ENCODE assay signal across 8 mouse cellular contexts in the genomic region with DNA sequence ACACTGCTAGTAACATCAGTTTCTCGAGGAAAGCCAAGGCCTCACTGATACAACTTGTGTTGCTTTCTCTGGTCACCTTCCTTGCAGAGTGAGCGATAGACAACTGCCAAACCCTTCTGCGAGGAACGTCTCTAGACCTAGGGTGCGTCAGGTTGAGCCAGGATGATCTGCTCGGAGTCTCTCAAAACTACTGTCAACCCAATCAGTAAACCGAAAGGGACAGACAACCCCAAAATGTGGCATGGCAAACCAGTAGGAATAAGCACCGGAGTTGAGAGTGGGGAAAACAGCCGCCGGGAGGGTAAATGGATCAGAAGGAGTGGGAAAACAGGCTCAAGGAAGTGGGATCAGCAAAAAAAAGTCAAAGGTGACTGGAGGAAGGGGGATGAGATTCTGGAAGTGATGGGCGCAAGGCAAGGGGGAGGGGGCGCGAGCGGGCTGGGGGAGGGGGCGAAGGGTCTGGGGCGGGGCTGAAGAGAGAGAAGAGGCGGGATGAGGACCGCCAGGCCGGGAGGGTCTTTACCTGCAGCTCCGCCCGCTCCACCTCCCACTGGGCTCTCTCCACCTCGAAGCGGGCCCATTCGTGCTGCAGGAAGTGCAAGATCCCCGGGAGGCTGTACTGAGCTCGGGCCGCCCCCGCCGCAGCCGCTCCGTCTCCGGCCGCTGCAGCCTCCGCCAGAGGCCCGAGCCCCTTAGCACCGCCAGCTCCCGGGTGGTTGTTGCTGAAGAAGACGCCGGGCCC. TPM values are rescaled to one million over a fixed set of nuclear protein-coding genes. Genes with fewer than 3 reads are reported as not detected.
DNase-seq lines count a peak whose midpoint lies in the region; ATAC-seq and TF ChIP-seq lines count a peak whose summit lies in the region.

No protein-coding gene starts in this region.

- H3K9ac ChIP-seq in limb, embryonic 14.5 days (ENCODE audit: low read depth, low read length, severe bottlenecking): peak overlapping the region; percentile 92
- H3K9ac ChIP-seq in midbrain, postnatal 0 days (replicated peaks; ENCODE audit: low read length, poor library complexity, severe bottlenecking): peak overlapping the region; percentile 95

- no peaks in the 10 kb centered on the region for H3K27me3 ChIP-seq in thymus, adult 2 months (ENCODE audit: control insufficient read depth, insufficient read depth, low read length)
- H3K27me3 ChIP-seq in limb, embryonic 14.5 days (ENCODE audit: control insufficient read depth, insufficient read depth, low read length): no peaks in the 10 kb centered on the region
- no peaks in the 10 kb centered on the region for H3K27me3 ChIP-seq in midbrain, postnatal 0 days (ENCODE audit: insufficient read depth, low read length)

- 2% methylated on average over 37 of the region's 39 CpGs for WGBS in thymus, adult 2 months
- under 1% methylated on average over 22 of the region's 39 CpGs for WGBS in limb, embryonic 14.5 days
- under 1% methylated on average over 30 of the region's 39 CpGs for WGBS in midbrain, postnatal 0 days

- H3K27ac ChIP-seq in thymus, adult 2 months (ENCODE audit: control insufficient read depth, insufficient read depth, low read length): peak overlapping the region; percentile 39
- H3K27ac ChIP-seq in limb, embryonic 14.5 days (replicated peaks; ENCODE audit: low read depth, low read length): peak overlapping the region; percentile 85
- H3K27ac ChIP-seq in midbrain, postnatal 0 days (ENCODE audit: low read depth, low read length): peak overlapping the region; percentile 79

- H3K36me3 ChIP-seq in thymus, adult 2 months (ENCODE audit: control insufficient read depth, insufficient read depth, low read length): no peaks in the 10 kb centered on the region
- no peaks in the 10 kb centered on the region for H3K36me3 ChIP-seq in limb, embryonic 14.5 days (ENCODE audit: control insufficient read depth, insufficient read depth, low read length)
- no peaks in the 10 kb centered on the region for H3K36me3 ChIP-seq in midbrain, postnatal 0 days (ENCODE audit: insufficient read depth, low read length)

- peak; percentile 43 for ATAC-seq in activated CD4-positive, CD25-positive, alpha-beta regulatory T cell, adult 4 months
- peak; percentile 78 for ATAC-seq in limb, embryonic 14.5 days (ENCODE audit: low FRiP score, low read depth)
- peak; percentile 74 for ATAC-seq in midbrain, postnatal 0 days (ENCODE audit: low FRiP score)
- ATAC-seq in granulocyte monocyte progenitor cell, adult 5-6 weeks (replicated peaks; ENCODE audit: poor library complexity, severe bottlenecking): no peak; the same call in 1 of the 2 replicates

- H3K4me2 ChIP-seq in limb, embryonic 14.5 days (replicated peaks; ENCODE audit: low read depth, low read length, severe bottlenecking): peak overlapping the region; percentile 80
- H3K4me2 ChIP-seq in midbrain, postnatal 0 days (ENCODE audit: low read depth, low read length, poor library complexity, severe bottlenecking): peak overlapping the region; percentile 67

- peaks cover 8% of the 10 kb centered on the region; the same call in 1 of the 2 replicates for H3K4me1 ChIP-seq in thymus, adult 2 months (replicated peaks; ENCODE audit: control insufficient read depth, insufficient read depth, low read length)
- H3K4me1 ChIP-seq in limb, embryonic 14.5 days (ENCODE audit: control insufficient read depth, insufficient read depth, low read length): peaks cover 11% of the 10 kb centered on the region
- H3K4me1 ChIP-seq in midbrain, postnatal 0 days (ENCODE audit: insufficient read depth, low read length): peaks cover 8% of the 10 kb centered on the region; the same call in 1 of the 2 replicates

- H3K4me3 ChIP-seq in thymus, adult 2 months (ENCODE audit: control insufficient read depth, insufficient read depth, low read length): peak overlapping the region; percentile 82
- peak overlapping the region; percentile 99 for H3K4me3 ChIP-seq in limb, embryonic 14.5 days (replicated peaks; ENCODE audit: low read length)
- peak overlapping the region; percentile 99 for H3K4me3 ChIP-seq in midbrain, postnatal 0 days (ENCODE audit: low read depth, low read length)

- no peak for DNase-seq in thymus, adult 2 months
- no peak for DNase-seq in thymus, postnatal 4 days
- DNase-seq in embryo, embryonic 11 days: peak; percentile 71
- peak; percentile 24 to 39 for DNase-seq in heart, postnatal 36 days
- peak; percentile 68 for DNase-seq in limb, embryonic 14.5 days (ENCODE audit: low spot score)
- DNase-seq in midbrain, postnatal 0 days (ENCODE audit: low spot score): peak; percentile 29

- no peak for TF ChIP-seq CTCF in thymus, adult 2 months (IDR thresholded peaks at IDR 0.05; ENCODE audit: borderline replicate concordance, control insufficient read depth, extremely low read depth, insufficient read depth, low read length, poor library complexity)
- no peak for TF ChIP-seq CTCF in midbrain, postnatal 0 days (IDR thresholded peaks at IDR 0.05)

- no peaks in the 10 kb centered on the region for H3K9me3 ChIP-seq in limb, embryonic 14.5 days (ENCODE audit: control insufficient read depth, low read length)
- H3K9me3 ChIP-seq in midbrain, postnatal 0 days (ENCODE audit: low read length): no peaks in the 10 kb centered on the region

- intact Hi-C loops in heart, postnatal 36 days (cut with DNase I): loop anchor here (2.0 to 5.0 kb wide), 3 partner anchors 31 to 96 kb away; no protein-coding TSS in a partner anchor

- no peak for TF ChIP-seq POLR2A in thymus, adult 2 months (IDR thresholded peaks at IDR 0.05; ENCODE audit: control insufficient read depth, extremely low read depth, insufficient read depth, low read length, poor library complexity)
- TF ChIP-seq POLR2A in limb, embryonic 14.5 days (IDR thresholded peaks at IDR 0.05; ENCODE audit: borderline replicate concordance, extremely low read depth, insufficient read depth, insufficient read length): no peak

RNA-seq across cellular contexts. Expression of gene Strn, which starts 1.1 kb away (rescaled TPM):
- polyA plus RNA-seq in thymus, adult 2 months (2012; rRNA removed): 15.5 and 16.6 TPM in 2 replicates
- 1 to 10 TPM; 8.3 to 8.8 TPM for polyA plus RNA-seq in activated CD4-positive, CD25-positive, alpha-beta regulatory T cell, adult 4 months (2017; shearing (Covaris generic))
- 10 to 100 TPM; 22.1 to 27.9 TPM for total RNA-seq in heart, postnatal 36 days (2021)
- 8.5 TPM in 2 replicates for polyA plus RNA-seq in limb, embryonic 14.5 days (2012; rRNA removed)
- 7.1 and 7.2 TPM in 2 replicates for polyA plus RNA-seq in limb, embryonic 14.5 days (2014; fragmentation: Nextera tagmentation; extraction: Ambion mirVana)
- total RNA-seq in midbrain, postnatal 0 days (2014; rRNA removed): 22.4 and 23.3 TPM in 2 replicates
- polyA plus RNA-seq in midbrain, postnatal 0 days (2015; fragmentation: Nextera tagmentation; extraction: Ambion mirVana): 3.8 and 4.2 TPM in 2 replicates
- total RNA-seq in granulocyte monocyte progenitor cell, adult 5-6 weeks (2014; fragmentation: Nextera tagmentation): 12.9 and 17.9 TPM in 2 replicates
- 31.3 and 34.9 TPM in 2 replicates for total RNA-seq in granulocyte monocyte progenitor cell, adult 5-6 weeks (2017)

Comparison
In these comparisons a context has a peak if more than half of its experiments do, and no peak if none do; other contexts are left out.
1. DNase-seq: peak in embryo, embryonic 11 days (single experiment), heart, postnatal 36 days (2 of 2), limb, embryonic 14.5 days (single experiment) and midbrain, postnatal 0 days (single experiment); none in thymus, adult 2 months (single experiment) and thymus, postnatal 4 days (single experiment).
2. Peak in every context shown above with its lines, with median percentiles within 50 percentile points of each other: H3K27ac ChIP-seq and H3K4me3 ChIP-seq.